Mouse (Mus musculus): ENCODE results near the gene Cdc5l.

DNA sequence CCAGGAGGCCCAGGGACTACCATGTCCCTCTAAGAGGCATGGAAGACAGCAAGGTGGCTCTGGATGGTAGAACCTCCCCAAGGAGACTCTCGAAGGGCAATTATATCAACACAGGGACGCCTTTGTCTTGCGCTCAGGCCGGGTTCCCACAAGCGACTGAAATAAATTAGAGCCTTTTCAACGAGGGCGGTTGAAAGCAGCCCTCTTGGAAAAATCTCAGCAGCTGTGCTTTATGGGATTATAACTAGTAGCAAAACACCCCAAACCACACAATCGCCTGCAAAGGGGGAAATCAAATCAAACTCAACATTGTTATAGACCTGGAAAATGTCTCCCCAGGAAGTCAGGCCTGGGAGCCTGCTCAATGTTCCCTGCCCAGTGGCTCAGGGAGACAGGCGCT lies 62.5 kb downstream of the Cdc5l start:
- TF ChIP-seq ZMIZ1 (IDR thresholded peaks at IDR 0.05; ENCODE audit: low read depth, low read length) (no peak), ZC3H11A (IDR thresholded peaks at IDR 0.05; ENCODE audit: low read depth, low read length) (no peak), CHD1 (IDR thresholded peaks at IDR 0.05; ENCODE audit: low read depth, low read length) (no peak), CTCF (conservative IDR thresholded peaks at IDR 0.05 in 1 of 2, IDR thresholded peaks at IDR 0.05 in 1 of 2; ENCODE audit: low read depth in 2 of 2, low read length in 2 of 2) (no peak), MXI1 (IDR thresholded peaks at IDR 0.05; ENCODE audit: low read depth, low read length) (no peak), EP300 (IDR thresholded peaks at IDR 0.05; ENCODE audit: low read length) (no peak), E2F4 (IDR thresholded peaks at IDR 0.05; ENCODE audit: insufficient replicate concordance, low read depth, low read length) (no peak), USF1 (IDR thresholded peaks at IDR 0.05; ENCODE audit: low read depth, low read length) (no peak), MEF2A (IDR thresholded peaks at IDR 0.05; ENCODE audit: borderline replicate concordance, low read depth, low read length) (no peak), TCF12 (IDR thresholded peaks at IDR 0.05; ENCODE audit: low read depth, low read length) (no peak)

All from CH12.LX (cell line).